Mouse (Mus musculus) gastrocnemius, postnatal 10 days (tissue): ENCODE data around the gene Ttc22. TPM values are rescaled to one million over a fixed set of nuclear protein-coding genes. Genes with fewer than 3 reads are reported as not detected.

Source experiments
- DNase-seq: peaks from one replicate; pipeline ENCODE4 v3.0.0; 2021; ENCODE audit warnings: mixed read lengths
- total RNA-seq, 2 experiments: library from RNA; stranded (reverse); gene quantifications; 2 replicates each; pipeline ENCODE4 v1.2.3; 2021

Ttc22 gene
- total RNA-seq, 2 experiments from 2014 or later: 0.16 to 0.26 TPM

DNA sequence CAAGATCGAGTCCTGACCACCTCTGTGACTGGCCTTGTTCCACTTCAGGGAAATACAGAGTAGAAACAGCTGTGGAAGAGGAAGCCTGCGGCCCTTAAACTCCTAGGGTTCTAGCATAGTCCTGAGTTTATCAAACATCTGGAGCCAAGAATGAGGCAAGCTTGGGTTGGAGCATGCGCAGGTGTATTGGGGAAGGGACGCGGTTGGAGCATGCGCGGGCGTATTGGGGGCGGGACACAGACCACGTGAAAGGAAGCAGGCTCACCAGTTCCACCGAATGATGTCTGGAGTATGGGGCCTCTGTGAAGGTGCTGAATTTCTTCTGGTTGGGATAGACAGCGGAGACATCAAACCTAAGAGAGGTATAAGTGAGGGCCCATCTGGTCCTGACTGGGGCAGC lies 6.6 kb upstream of the Ttc22 start:
- DNase-seq: no peak

DNA sequence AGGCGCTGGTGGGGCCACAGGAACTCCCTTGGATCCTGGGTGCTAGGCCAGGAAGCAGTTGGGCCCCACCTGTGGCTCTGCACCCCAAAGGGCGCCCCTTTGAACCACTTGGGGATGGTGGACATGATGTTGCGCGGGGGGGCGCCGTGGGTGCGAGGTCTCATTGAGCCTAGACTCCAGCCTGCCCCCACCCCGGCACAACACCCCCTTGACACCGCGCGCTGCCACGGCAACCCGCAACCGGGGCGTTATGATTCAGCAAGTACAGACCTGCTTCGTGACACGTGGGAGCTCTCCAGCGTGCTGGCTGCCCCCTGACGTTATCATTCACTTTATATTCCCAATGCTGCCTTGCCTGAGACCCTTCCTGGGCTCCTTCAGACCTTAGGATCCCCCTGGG lies 5.2 kb upstream of the Ttc22 start, which contains the start of gene Lexm:
Lexm (minus strand) TSS at position 186 of the 400 bp plus-strand sequence.
- no peak for DNase-seq

DNA sequence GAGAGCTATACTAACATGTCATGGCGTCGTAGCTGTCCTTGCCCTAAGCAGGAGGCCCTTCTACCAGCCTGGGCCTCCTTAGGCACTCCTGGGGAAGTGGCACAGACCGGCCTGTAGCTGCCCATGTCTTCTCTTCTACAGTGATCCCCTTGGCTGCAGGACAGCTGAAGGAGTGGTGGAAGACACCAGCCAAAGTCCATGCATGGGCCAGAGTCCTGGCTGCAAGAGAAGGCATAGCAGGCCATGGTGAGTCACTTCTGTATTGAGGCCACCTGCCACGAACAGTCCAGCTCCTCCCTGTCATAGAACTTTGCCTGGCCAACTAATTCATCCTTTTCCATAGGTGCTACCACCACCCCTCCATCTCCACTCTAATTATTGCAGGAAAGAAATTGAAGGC lies 3.3 kb upstream of the Ttc22 start:
- DNase-seq: no peak

DNA sequence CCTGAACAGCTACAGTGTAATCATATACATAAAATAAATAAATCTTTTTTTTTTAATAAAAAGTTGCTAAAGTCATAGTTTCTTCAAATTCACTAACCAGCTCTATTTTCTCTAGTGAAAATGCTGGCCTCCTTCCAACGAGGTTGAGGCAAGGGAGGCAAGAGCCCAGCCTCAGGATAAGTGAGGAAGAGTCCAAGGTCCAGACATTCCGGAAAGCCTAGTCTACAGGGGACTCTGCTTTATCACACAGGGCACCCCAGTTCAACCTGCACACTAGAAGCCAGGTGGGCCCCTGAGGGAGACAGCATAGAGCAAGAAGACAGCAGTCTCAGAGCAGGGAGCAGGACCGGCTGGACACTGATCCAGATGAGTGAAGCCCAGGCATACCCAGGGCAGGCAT lies 804 bp upstream of the Ttc22 start:
- DNase-seq: no peak

DNA sequence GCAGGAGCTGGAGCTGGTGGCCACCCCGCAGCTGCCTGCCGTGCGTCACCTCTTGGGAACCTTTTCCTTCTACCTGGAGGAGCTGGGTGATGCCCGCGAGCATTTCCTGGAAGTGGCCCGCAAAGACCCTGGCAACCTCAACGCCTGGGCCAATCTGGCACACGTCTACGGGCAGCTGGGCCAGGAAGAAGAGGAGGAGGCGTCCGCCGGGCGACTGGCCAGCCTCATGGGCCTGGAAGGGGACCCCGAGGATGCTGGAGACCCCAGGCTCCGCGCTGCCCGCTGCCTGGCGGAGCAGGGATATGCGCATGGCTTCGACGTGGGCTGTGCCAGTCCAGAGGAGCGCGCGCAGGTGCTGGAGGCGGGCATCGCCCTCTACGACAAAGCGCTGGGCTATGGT lies 480 bp downstream of the Ttc22 start:
- DNase-seq: no peak

DNA sequence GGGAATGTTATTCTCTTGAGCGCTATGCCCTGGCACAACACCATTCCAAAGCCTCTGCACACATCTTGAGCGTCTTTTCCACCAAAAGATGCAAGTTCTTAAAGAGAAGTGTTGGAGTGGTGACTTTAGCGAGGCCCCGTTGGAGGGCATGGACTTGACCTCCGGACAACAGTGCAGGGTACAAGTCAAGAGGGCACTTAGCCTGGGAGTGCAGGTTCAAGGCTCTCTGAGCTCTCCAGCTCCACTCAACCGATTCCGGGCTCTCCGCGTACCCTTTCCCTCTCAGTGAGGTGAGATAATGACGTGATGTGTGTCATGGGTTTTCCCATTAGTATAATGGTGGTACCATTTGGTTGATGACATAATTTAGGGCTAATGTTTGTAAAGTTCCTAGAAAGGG lies 2.0 kb downstream of the Ttc22 start:
- no peak for DNase-seq

DNA sequence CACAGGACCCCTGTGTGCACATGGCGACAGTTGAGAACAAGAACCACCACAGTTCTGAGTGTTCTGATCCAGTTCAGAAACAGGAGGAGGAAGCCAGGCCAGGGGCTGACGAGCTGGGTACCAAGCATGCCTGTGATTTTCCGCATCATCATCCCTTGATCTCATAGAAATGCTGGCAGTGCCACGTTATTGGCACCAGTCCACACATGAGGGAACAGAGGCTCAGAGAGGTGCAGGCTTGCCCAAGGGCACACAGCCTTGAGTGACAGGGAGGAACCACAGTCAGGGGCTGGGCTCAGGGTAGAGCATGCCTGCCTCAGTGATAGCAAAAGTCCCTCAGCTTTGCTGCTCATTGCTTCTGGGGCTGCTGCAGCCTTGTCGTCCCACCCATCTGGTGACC lies 5.6 kb downstream of the Ttc22 start:
- no peak for DNase-seq

DNA sequence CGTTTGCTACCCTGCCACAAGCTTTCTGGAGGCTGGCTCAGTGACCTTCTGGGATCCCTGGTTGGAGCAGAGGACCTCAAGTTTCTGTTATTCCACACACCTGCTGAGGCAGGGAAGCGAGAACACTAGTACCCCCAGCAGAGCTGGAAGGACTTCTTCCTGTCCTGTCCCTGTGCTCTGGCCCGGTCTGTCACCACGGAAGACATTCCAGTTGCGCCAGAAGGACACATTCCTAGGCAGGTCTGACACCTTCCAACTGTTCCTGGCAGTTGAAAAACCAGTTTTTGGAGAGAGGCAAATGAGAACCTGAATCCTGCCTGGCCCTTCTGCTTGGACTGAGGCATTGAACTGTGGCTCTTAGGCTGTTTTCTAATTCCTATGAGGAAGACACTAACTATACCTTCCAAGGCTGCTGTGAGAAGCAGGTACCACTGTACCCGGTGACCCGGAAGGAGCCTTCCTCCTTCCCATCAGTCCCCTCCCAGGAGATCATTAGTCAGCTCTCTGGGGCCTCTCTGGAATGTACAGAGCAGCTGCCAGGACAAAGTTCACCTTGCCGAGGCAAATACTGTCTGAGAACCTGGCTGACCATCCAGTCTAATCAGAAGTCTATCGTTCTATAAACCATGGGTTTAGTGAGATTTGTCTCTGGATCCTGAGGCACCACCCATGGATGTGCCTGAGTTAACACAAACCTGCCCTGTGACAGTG lies 6.6 kb downstream of the Ttc22 start:
- no peak for DNase-seq

DNA sequence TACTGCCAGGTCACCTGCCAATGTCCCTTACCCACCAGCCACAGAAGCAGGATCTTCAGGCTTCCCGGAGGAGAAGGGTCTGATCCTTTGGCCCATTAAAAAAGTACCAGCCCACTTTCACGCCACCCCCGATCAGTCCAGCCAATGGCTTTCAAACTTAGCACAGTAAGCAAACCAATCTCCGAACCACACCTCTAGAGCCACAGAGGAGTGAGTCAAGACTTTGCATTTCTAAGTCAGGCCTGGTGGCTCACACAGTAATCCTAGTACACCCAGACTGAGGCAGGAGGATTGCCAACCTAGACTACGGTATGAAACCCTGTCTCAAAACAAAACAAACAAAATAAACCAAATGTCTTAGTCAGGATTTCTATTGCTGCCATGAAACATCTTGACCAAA lies 7.1 kb downstream of the Ttc22 start:
- no peak for DNase-seq

DNA sequence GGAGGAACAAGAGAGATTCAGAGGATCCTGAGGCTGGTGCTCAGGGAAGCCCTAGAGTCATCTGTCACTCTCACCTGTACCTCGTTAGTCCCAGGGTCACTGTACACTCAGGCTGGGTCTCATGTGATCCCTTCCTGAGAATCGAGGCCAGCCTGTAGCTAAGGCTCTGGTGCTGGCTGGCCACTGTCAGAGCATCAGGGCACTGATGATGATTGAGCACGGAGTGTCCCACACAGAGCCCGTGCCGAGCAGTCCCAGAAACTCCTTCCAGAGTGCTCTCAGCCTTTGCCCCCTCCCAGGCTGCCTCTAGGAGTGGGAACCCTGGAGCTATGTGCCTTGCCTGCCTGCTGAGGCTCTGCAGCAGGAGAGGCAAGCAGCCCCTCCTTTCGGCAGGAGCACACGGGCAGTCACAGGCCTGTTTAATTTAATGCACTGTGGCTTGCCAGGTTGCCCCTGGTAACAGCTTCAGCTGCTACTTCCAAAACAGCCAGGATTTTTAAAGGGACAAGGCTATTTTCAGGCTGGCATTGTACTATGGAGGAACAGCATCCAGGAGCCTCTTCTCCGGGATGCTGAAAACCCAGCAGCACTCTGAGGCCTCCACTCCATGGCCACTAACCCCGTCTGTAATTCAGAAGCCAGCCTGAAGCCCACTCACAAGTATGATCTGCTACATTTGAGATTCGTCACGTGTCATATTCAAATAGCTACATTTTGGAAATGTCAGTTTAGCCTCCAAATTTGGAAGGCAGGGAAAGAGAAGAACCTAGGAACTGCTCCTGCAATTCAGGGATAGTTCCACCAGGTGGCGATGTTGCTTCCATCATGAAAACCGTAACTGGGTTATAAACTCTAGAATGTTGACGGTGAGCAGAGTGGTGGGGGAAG lies 8.3 kb downstream of the Ttc22 start:
- peak; percentile 65 for DNase-seq

DNA sequence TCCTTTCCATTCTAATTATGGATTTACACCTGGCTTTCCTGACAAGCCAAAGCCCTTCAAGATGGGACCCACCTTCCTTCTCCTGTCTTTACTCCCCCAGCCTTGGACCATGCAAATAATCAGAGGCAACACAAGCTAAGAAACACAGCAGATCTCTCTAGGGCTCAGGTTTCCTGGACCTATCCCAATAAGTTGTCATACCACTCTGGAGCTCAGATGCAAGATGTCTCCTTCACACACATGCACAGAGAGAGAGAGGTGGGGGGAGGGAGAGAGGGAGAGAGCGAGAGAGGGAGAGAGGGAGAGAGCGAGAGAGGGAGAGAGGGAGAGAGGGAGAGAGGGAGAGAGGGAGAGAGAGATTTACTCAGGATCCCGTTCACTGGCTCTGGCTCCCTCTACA lies 10.1 kb downstream of the Ttc22 start:
- no peak for DNase-seq

DNA sequence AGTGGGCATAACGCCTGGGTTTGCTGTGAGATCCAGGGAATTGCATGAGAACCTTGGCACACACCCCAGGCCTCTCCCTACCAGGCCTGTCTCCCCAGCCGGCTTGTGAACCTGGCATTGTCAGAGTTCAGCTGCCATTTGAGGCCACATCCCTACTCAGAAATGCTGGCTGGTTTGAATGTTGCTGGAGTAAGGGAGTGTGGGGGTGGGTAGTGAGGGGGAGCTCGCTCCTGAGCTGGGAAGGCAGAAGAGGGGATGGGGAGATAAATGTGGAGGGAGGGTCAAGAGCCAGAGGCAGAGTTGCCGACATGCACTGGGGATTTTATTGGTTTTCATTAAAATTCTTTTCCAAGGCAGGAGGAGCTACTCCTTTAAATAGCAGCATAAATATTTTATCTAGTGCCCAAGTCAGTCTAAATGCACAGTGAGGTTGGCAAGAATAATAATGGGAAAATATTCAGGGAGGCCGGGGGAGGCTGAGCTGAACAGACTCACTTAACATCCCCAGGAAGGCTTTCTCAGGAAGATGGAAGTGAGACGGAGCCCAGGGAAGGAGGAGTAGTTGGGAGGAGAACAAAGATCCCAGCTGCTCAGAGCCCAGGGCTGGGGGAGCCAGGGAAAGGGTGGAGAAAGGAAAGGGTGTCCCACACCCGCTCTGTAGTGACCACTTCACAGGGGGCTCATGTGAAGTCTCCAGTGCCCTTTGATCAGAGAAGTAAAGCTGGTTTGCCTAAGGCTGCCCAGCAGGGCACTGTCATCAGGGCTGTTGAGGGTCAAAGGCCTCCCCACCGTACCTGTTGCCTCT lies 11.3 kb downstream of the Ttc22 start:
- no peak for DNase-seq

DNA sequence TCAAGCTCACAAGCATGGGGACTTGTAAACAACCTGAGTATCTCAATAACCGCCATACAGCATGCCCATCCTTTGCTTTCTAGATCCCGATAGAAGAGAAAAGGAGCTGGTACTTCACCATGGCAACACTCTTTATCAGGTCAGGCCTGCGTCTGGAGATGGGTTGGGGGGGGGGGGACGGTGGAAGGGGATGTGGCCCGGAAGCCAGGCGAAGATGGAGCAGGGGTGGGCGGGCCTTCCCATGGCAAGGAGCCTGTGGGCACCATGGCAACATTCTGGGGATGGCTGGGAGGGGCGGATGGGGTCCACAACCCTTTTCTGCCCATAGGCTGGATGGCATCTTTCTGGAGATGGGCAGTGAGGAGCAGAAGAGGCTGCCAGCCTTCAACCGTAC lies 11.9 kb downstream of the Ttc22 start:
- no peak for DNase-seq

DNA sequence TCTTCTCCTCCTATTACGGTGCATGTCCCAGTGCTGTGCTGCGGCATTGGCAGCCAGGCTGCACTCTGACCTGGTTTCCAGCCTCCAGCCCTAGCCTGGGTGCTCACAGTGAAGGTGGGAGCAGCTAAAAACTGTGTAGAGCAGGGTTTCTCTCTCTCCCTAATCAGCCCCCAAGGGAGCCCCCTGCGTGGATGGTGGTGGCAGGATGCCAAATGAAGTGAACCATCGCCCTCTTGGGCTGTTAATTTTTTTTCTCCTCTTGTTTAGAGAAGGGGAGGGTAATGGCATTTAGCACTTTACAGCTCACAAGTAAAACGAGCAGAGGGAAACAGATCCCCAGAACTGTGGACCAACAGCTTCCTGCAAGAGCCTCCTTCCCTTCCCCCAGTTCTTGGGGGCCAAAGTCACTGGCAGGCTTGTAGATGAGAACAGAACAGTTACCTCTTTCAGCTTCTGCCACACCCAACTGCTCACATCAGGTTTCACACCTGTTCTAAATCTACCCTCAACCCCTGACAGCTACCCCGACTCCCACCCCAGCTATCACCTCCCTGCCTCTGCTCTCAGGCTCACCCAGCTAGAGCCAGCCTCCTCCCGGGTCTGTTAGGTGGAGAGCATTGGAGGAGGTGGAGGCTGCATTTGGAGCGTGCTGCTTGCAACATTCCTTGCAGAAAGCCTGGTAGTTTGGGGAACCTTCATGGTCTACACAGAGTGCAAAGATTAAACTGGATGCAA lies 21.4 kb downstream of the Ttc22 start:
- no peak for DNase-seq

DNA sequence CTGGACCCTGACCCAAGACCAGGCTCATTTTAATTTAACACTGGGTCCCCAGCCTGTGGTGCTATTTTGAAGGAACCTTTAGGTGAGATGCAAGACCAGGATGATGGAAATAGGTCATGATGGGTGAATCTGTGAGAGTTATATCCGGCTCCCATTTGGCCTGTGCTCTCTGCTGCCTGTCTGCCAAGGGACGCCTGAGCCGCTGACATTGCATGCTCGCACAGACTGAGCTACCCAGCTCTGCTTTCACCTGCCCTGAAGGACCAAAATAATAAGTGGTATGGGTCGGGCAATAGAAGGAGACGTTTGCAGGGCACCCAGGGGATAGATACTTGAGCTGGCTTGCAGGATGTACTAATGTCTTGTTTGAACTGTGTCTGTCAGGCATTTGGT lies 22.0 kb downstream of the Ttc22 start:
- DNase-seq: no peak

DNA sequence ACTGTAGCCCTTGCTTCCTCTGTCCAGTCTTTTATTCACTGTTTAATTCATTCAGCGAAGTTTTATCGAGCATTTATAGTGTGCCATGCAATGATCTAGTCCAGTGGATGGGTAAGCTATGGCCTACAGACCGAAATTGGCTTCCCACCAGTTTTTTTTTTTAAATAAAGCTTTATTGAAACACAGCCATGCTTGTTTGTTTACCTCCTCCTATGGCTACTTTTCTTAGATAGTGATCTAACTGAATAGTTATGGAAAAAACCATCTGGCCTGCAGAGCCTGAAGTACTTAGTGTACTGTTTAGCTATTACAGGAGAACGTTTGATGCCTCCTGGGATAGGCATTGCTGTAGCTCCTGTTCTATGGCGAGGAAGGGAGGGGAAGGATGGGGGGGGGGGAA lies 23.6 kb downstream of the Ttc22 start:
- DNase-seq: no peak

DNA sequence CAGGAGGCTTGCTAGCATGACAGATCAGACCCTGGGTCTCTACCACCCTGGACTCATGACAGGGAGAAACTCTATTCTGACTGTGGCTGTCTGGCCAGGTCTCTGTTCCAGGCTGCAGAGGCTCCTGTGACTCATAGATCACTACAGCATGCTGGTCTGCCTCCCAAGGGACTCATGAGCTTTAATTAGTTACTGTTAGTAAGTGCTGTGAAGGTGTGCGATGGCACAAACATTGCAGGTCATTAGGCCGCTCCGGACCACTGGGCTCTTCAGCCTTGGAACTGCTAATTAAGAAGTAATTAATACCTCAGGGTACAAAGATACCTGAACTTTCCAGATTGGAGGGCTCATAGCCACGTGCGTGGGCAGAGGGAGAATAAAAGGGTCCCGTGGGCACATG lies 24.9 kb downstream of the Ttc22 start:
- DNase-seq: no peak

DNA sequence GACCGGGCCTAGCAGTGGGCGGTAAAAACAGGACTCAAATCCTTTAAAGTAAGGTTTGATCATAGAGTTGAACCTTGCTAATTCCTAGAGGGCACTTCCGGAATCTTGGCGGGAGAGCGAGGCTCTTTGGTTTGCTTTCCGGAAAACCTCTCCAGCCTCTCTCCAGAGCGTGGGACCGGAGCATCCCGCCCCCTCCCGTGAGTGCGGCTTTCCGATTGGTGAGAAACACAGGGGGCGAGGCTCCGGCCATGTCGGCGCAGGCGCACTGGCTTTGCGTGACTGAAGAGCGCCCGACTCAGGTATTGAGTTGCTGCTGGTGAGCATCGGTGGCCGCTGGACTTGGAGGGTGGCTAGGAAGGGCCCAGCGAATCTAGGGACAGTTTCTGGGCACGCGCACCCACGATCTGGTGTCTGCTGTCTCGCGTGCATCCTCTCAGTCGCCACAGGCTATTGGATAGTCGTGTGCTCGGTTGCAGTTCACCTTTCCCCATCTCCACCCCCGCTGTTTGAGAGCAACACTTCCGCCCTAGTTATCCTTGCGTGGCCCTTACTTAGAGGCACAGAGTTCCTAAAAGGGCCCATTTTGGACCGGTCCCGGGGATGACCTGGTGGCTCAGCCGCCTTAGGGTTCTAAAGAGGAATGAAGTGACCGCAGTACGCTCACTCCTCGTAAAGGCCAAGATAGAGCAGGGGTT lies 28.7 kb downstream of the Ttc22 start, which contains the start of gene Pars2:
Pars2 (plus strand) TSS at position 237 of the 695 bp plus-strand sequence.
- peak; percentile 96 for DNase-seq

DNA sequence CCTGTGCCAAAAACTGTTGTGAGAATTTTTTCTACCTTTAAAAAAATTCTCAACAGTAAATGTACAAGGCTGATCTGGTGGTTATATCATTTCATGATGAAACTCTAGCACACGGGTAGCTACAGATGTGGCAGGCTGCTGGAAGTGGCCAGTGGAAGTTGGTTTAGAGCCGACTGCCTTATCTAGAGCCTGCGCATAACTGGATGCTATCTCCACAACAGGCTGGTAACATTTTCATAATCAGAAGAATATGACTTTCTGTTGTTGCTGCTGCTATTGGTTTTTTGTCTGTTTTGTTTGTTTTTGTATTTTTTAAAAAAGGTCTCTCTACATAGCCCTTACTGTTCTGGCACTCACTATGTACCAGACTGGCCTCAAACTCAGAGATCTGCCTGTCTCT lies 30.3 kb downstream of the Ttc22 start:
- DNase-seq: no peak

DNA sequence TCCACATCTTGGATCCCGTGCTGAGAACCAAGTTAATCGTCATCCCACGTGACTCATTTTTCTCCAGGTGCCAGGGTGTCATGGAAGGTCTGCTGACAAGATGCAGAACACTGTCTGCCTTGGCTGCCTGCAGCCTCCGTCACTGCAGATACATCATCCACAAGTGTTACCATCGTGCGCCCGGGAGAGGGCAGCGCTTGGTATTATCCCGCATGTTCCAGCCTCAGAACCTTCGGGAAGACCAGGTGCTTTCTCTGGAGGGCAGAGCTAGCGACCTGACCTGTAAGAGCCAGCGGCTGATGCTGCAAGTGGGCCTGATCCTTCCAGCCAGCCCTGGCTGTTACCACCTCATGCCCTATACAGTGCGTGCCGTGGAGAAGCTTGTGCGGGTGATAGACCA lies 30.8 kb downstream of the Ttc22 start:
- no peak for DNase-seq

DNA sequence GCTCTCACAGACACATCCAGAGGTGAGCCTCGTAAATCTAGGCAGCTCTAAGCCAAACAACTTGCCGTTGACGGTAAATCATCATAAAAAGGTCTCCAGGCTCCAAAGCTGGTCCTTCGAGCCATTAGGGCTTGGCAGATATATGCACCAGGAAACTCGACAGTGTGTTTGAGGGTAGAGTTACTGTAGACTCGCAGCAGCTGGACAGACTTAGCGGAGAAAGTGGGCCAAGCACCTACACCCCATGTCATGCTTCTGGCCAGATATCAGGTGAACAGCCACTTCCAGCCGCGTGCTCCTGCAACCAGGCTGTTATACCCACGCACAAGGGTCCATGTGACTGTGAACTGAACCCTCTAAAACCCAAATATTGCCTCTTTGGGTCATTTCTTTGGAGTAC lies 33.4 kb downstream of the Ttc22 start:
- DNase-seq: no peak
